Mouse (Mus musculus) bone marrow macrophage, adult 2 months (primary cell): Measurements from ENCODE around the gene Mblac2.

Source experiments
- CTCF ChIP-seq: IDR thresholded peaks from 2 replicates; pipeline ENCODE4 v1.5.1; 2012; ENCODE audit warnings: low read depth, mild to moderate bottlenecking, low read length, moderate library complexity
- POLR2A ChIP-seq: IDR thresholded peaks from 2 replicates; pipeline ENCODE4 v1.6.1; 2012; ENCODE audit warnings: mild to moderate bottlenecking, low read depth, low read length, borderline replicate concordance

DNA sequence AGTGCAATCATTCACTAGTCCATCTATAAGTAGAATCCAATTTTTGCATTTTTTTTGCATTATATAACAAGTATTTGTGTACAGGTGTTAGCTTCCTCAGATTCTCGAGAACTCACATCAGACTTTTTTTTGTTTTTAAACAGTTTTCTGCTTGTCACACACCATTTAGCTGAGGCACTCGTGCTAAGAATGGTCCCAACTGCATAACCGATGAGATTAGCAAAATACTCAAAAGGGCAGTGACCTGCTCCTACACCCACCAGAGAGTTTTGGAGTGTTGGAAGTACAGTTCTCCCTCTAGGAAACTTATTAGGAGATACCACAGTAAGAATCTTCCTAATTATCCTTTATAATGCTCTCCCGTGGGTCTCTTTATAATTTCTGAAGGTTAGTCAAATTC is 1.3 kb upstream of the Mblac2 start:
- TF ChIP-seq POLR2A, result no peak
- TF ChIP-seq CTCF, result no peak
